Comparison of ENCODE assay signal across 8 mouse cellular contexts in genomic region chr1:178187810-178188209, GRCm38 (mm10). TPM values are rescaled to one million over a fixed set of nuclear protein-coding genes. Genes with fewer than 3 reads are reported as not detected.
DNase-seq lines count a peak whose midpoint lies in the region; ATAC-seq and TF ChIP-seq lines count a peak whose summit lies in the region.
"Not testable (repeated sequence)": the region's sequence is repeated elsewhere in the genome, so short reads cannot be mapped to it uniquely, and the experiment has no call there.

No protein-coding gene starts in this region.

- TF ChIP-seq EP300 in CH12.LX (IDR thresholded peaks at IDR 0.05; ENCODE audit: low read length); stomach, postnatal 0 days (optimal IDR thresholded peaks at IDR 0.05): not testable (repeated sequence)

- peak overlapping the region; percentile 67; the same call in 1 of the 2 replicates for H3K9ac ChIP-seq in CH12.LX (ENCODE audit: insufficient read depth, low read depth)
- H3K9ac ChIP-seq in forebrain, embryonic 12.5 days: peak overlapping the region; percentile 54
- H3K9ac ChIP-seq in lung, embryonic 14.5 days: peak overlapping the region; percentile 47
- H3K9ac ChIP-seq in stomach, postnatal 0 days (ENCODE audit: low read length): peak overlapping the region; percentile 67

- DNase-seq in CH12.LX (ENCODE audit: extremely low read depth); cerebellum, adult 2 months; stomach, postnatal 0 days (ENCODE audit: low spot score): not testable (repeated sequence)
- peak; percentile 83 for DNase-seq in hindbrain, embryonic 10.5 days (ENCODE audit: low spot score)
- DNase-seq in kidney, postnatal 4 days: peak; percentile 81 to 89
- DNase-seq in lung, embryonic 14.5 days: peak; percentile 68

- peak overlapping the region; percentile 42 to 82 (median 52) for H3K4me3 ChIP-seq in CH12.LX (replicated peaks in 1 of 3; ENCODE audit: low read depth in 2 of 3, low read length in 2 of 3, poor library complexity in 1 of 3)
- peak overlapping the region; percentile 68 for H3K4me3 ChIP-seq in cerebellum, adult 2 months (replicated peaks; ENCODE audit: insufficient read depth, low read depth, low read length)
- peak overlapping the region; percentile 64 for H3K4me3 ChIP-seq in forebrain, embryonic 12.5 days (replicated peaks)
- H3K4me3 ChIP-seq in hindbrain, embryonic 10.5 days: peak overlapping the region; percentile 63
- H3K4me3 ChIP-seq in lung, embryonic 14.5 days (ENCODE audit: low read depth, low read length): peak overlapping the region; percentile 54
- peak overlapping the region; percentile 54 for H3K4me3 ChIP-seq in stomach, postnatal 0 days (ENCODE audit: low read depth, low read length)

- H3K4me2 ChIP-seq in CH12.LX (ENCODE audit: insufficient read depth, low read depth, poor library complexity, severe bottlenecking): not testable (repeated sequence)
- peak overlapping the region; percentile 54 for H3K4me2 ChIP-seq in forebrain, embryonic 12.5 days
- H3K4me2 ChIP-seq in lung, embryonic 14.5 days: peak overlapping the region; percentile 49
- H3K4me2 ChIP-seq in stomach, postnatal 0 days (replicated peaks; ENCODE audit: low read depth): peak overlapping the region; percentile 51

- H3K36me3 ChIP-seq in CH12.LX (replicated peaks in 1 of 2; ENCODE audit: control insufficient read depth in 1 of 2, insufficient read depth in 1 of 2, low read length in 1 of 2); forebrain, embryonic 12.5 days (replicated peaks); hindbrain, embryonic 10.5 days; lung, embryonic 14.5 days (ENCODE audit: insufficient read depth); stomach, postnatal 0 days (ENCODE audit: control insufficient read depth, insufficient read depth, low read length): not testable (repeated sequence)

- under 1% methylated on average over 28 of the region's 38 CpGs for WGBS in cerebellum, adult 2 months
- WGBS in forebrain, embryonic 12.5 days: under 1% methylated on average over 17 of the region's 38 CpGs
- WGBS in hindbrain, embryonic 10.5 days: 0% methylated on average over 28 of the region's 38 CpGs
- 0% methylated on average over 28 of the region's 38 CpGs for WGBS in lung, embryonic 14.5 days
- 0% methylated on average over 23 of the region's 38 CpGs for WGBS in stomach, postnatal 0 days

- H3K79me2 ChIP-seq in CH12.LX (replicated peaks; ENCODE audit: control insufficient read depth, extremely low read depth, insufficient read depth, poor library complexity, severe bottlenecking): peaks cover 10% of the 10 kb centered on the region; the same call in 1 of the 2 replicates

- H3K9me3 ChIP-seq in CH12.LX (replicated peaks; ENCODE audit: low read length); forebrain, embryonic 12.5 days; hindbrain, embryonic 10.5 days; lung, embryonic 14.5 days (ENCODE audit: low read depth, low read length); stomach, postnatal 0 days (ENCODE audit: control insufficient read depth, low read length): not testable (repeated sequence)

- not testable (repeated sequence) for ATAC-seq in forebrain, embryonic 12.5 days (ENCODE audit: low FRiP score); lung, embryonic 14.5 days (ENCODE audit: insufficient read depth)
- ATAC-seq in monocyte, adult 5-6 weeks (replicated peaks; ENCODE audit: insufficient number of reproducible peaks, low FRiP score, low TSS enrichment, poor library complexity, severe bottlenecking): 0 out of 2 replicates have a peak, but pooled peaks have one; percentile 4
- ATAC-seq in stomach, postnatal 0 days (ENCODE audit: low FRiP score, low TSS enrichment): peak; percentile 34; the same call in 1 of the 2 replicates

- in situ Hi-C loops in CH12.LX (cut with MboI; ENCODE audit: low pct_ligation_motif_present, low pct_unique_long_range_greater_than_20kb, low sequenced_read_pairs): not testable (repeated sequence)

- H3K4me1 ChIP-seq in CH12.LX (ENCODE audit: control insufficient read depth in 1 of 2, insufficient read depth in 2 of 2): peaks cover 0 to 26% of the 10 kb centered on the region in 2 experiments; a peak in 2 of 4 replicates
- not testable (repeated sequence) for H3K4me1 ChIP-seq in cerebellum, adult 2 months (ENCODE audit: control insufficient read depth, insufficient read depth, low read length); lung, embryonic 14.5 days (ENCODE audit: insufficient read depth); stomach, postnatal 0 days (replicated peaks; ENCODE audit: control insufficient read depth, insufficient read depth)
- peaks cover 10% of the 10 kb centered on the region for H3K4me1 ChIP-seq in forebrain, embryonic 12.5 days
- H3K4me1 ChIP-seq in hindbrain, embryonic 10.5 days (replicated peaks): peaks cover 11% of the 10 kb centered on the region

- H3K27ac ChIP-seq in CH12.LX (ENCODE audit: insufficient read depth, low read depth): peak overlapping the region; percentile 54; the same call in 1 of the 2 replicates
- H3K27ac ChIP-seq in cerebellum, adult 2 months (ENCODE audit: insufficient read depth, low read length): peak overlapping the region; percentile 79
- peak overlapping the region; percentile 53; the same call in 1 of the 2 replicates for H3K27ac ChIP-seq in forebrain, embryonic 12.5 days
- H3K27ac ChIP-seq in hindbrain, embryonic 10.5 days: peak overlapping the region; percentile 84
- H3K27ac ChIP-seq in lung, embryonic 14.5 days (ENCODE audit: low read depth): peak overlapping the region; percentile 69; the same call in 1 of the 2 replicates
- peak overlapping the region; percentile 78 for H3K27ac ChIP-seq in stomach, postnatal 0 days (replicated peaks)

- not testable (repeated sequence) for H3K27me3 ChIP-seq in CH12.LX (replicated peaks); cerebellum, adult 2 months (ENCODE audit: control insufficient read depth, insufficient read depth, low read length); forebrain, embryonic 12.5 days; hindbrain, embryonic 10.5 days (ENCODE audit: insufficient read depth, poor library complexity, severe bottlenecking); lung, embryonic 14.5 days (ENCODE audit: insufficient read depth, low read length); stomach, postnatal 0 days (ENCODE audit: control insufficient read depth, insufficient read depth, low read length)

- dilution Hi-C loops in CH12.LX (cut with MboI; ENCODE audit: extremely low pct_ligation_motif_present, extremely low pct_unique_long_range_greater_than_20kb, low sequenced_read_pairs): not testable (repeated sequence)

- not testable (repeated sequence) for TF ChIP-seq POLR2A in CH12.LX (IDR thresholded peaks at IDR 0.05; ENCODE audit: low read depth, low read length); cerebellum, adult 2 months (IDR thresholded peaks at IDR 0.05; ENCODE audit: borderline replicate concordance, insufficient read depth, low read length)

- TF ChIP-seq CTCF in CH12.LX (conservative IDR thresholded peaks at IDR 0.05 in 1 of 2, IDR thresholded peaks at IDR 0.05 in 1 of 2; ENCODE audit: low read depth in 2 of 2, low read length in 2 of 2): peak in 1 of 2 experiments; percentile 20; a peak in 1 of 4 replicates
- not testable (repeated sequence) for TF ChIP-seq CTCF in cerebellum, adult 2 months (IDR thresholded peaks at IDR 0.05; ENCODE audit: borderline replicate concordance, insufficient read depth, low read depth, low read length)
- peak; percentile 44; the same call in 1 of the 2 replicates for TF ChIP-seq CTCF in lung, embryonic 14.5 days (IDR thresholded peaks at IDR 0.05; ENCODE audit: low read depth)
- TF ChIP-seq CTCF in stomach, postnatal 0 days (IDR thresholded peaks at IDR 0.05; ENCODE audit: low read depth): peak; percentile 59

- TF ChIP-seq RAD21 in CH12.LX (IDR thresholded peaks at IDR 0.05; ENCODE audit: low read depth, low read length): not testable (repeated sequence)

TF ChIP-seq in CH12.LX, 34 proteins besides CTCF, POLR2A, EP300 and RAD21:
- TF ChIP-seq MXI1 (IDR thresholded peaks at IDR 0.05; ENCODE audit: low read depth, low read length) (0 out of 2 replicates have a peak, but pooled peaks have one; percentile 2), MAX (IDR thresholded peaks at IDR 0.05; ENCODE audit: low read length) (0 out of 2 replicates have a peak, but pooled peaks have one; percentile 3)

RNA-seq across cellular contexts. Expression of gene Desi2, which starts 0.6 kb away (rescaled TPM):
- total RNA-seq in CH12.LX (2012; rRNA removed) (10.4 and 11.1 TPM in 2 replicates), CH12.LX (2014; rRNA removed) (31.2 and 32.9 TPM in 2 replicates)
- 11.7 and 14.7 TPM in 2 replicates for polyA plus RNA-seq in CH12.LX (2012; ENCODE audit: insufficient read length, low read depth)
- 12.5 and 12.6 TPM in 2 replicates for polyA plus RNA-seq in cerebellum, adult 2 months (2012; rRNA removed)
- polyA plus RNA-seq in forebrain, embryonic 12.5 days (2016; fragmentation: Nextera tagmentation; extraction: Ambion mirVana): 19.9 and 22.4 TPM in 2 replicates
- 12.7 and 17.6 TPM in 2 replicates for polyA plus RNA-seq in hindbrain, embryonic 10.5 days (2016; fragmentation: Nextera tagmentation; extraction: Ambion mirVana)
- 24.7 and 26.1 TPM in 2 replicates for polyA plus RNA-seq in lung, embryonic 14.5 days (2014; fragmentation: Nextera tagmentation; extraction: Ambion mirVana)
- total RNA-seq in monocyte, adult 5-6 weeks (2017): 7.3 to 11.8 TPM (median 8.0 TPM) in 3 replicates
- 27.2 and 29.4 TPM in 2 replicates for polyA plus RNA-seq in stomach, postnatal 0 days (2015; fragmentation: Nextera tagmentation; extraction: Ambion mirVana)
